Mouse (Mus musculus): ENCODE measurements around the gene Gorasp2.

- TF ChIP-seq POLR2A (IDR thresholded peaks at IDR 0.05; ENCODE audit: extremely low read depth, insufficient read depth, low read length) (no peak), CTCF (IDR thresholded peaks at IDR 0.05; ENCODE audit: extremely low read depth, insufficient read depth, low read length) (no peak)
Observed at GRCm38 (mm10) chr2:70710236-70710635, 48.9 kb downstream of the Gorasp2 start.
